Mouse (Mus musculus) frontal cortex, postnatal 10 days (tissue): ENCODE results near the gene Ccng1.
"Not testable (repeated sequence)": the region's sequence is repeated elsewhere in the genome, so short reads cannot be mapped to it uniquely, and the experiment has no call there.

Source experiments
- DNase-seq, 2 experiments: peaks; one replicate each; pipeline ENCODE4 v3.0.0; 2022; ENCODE audit warnings: low spot score in 2 of 2, mixed read lengths in 1 of 2

The Ccng1 gene

DNA sequence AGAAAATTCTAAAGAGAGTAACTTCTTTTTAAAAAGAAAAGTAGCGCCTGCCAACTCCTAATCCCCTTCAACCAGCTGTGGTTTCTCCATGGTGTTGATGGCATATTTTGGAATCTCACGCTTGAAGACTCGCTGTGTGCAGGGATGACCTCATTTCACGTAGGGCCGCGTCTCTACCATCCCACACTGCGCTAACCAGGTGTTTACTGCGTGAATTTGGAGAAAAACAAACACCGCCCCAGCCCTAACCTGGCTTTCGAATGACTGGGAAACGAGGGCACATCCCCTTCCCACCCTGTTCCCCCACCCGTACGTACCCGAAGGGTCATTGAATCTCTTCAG lies 22.1 kb downstream of the Ccng1 start:
- DNase-seq: no peak

- DNase-seq: no peak
Measured at GRCm38 (mm10) chr11:40718324-40718723, 36.8 kb downstream of the Ccng1 start.

GRCm38 (mm10) chr11:40715524-40715923 lies 39.6 kb downstream of the Ccng1 start:
- DNase-seq: no peak

DNA sequence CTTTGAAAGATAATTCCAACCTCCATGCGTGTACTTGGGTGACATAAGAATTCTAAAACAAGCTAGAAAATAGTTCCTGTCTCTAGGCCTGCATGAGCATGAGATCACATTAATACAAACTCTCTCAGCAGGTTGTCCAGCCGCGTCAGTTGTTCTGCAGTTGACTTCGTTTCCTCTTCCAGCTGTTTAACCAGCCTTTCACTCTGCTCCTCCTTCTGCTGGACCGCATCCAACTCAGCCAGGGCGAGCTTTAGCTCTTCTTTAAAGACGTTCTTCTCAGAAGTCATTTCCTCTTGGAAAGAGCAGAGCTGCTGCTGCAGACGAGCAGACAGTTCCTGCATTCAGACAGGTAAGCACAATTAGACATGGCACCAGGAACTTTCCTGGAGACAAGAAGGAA lies 41.3 kb downstream of the Ccng1 start:
- DNase-seq: no peak

- DNase-seq: not testable (repeated sequence)
Measured at GRCm38 (mm10) chr11:40709899-40710298, 45.2 kb downstream of the Ccng1 start.
